Mouse (Mus musculus): ENCODE measurements at regions not wholly inside any gene's neighbourhood (a gene's known extent, or its start where the extent isn't known, plus 50 kb on each side); places are given as distances from the start of the nearest gene placed in this dataset.

DNA sequence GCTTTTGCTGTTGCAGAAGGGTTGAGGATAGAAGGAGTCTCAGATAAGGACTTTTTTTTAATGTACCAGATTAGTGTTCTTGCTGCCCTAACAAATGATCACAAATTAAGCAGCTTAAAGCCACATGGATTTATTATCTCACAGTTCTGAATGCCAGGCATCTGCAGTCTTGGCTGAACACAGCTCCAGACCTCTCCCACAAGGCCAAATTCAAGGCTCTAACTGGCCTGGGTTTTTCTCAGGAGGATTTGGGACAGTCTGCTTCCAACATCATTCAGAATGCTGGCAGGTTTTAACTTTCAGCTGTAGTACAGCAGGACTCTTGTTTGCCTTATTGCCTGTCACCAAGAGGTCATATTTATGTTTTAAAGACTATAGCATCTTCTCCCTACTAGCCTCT, 329.7 kb upstream of the Chrm2 start:
- no peak for DNase-seq (ENCODE audit: extremely low spot score in 1 of 2, low spot score in 2 of 2)
- Histone ChIP-seq H3K27ac (no peak overlapping the region), H3K4me3 (no peak overlapping the region)
- intact Hi-C loops (cut with DNase I), result no loop called here
- no peak for TF ChIP-seq CTCF (IDR thresholded peaks at IDR 0.05)

DNA sequence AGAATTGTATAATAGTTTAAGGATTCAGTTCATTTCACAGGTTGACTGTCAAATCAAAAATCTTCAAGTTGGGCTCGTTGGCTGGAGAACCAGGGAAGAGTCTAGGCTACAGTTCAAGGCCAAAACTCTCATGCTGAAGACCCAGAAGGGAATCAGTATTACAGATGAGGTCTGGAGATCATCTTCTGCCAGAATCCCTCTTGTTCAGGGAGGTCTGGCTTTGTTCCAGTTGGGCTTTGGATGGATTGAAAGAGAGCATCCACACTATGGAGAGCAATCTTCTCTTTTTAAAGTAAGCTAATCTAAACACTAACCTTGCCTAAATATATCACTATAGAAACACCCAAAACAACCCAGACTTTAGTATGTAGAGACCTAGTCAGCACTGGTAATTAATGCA, 327.5 kb upstream of the Chrm2 start:
- DNase-seq (ENCODE audit: extremely low spot score in 1 of 2, low spot score in 2 of 2), result no peak
- no peak for TF ChIP-seq CTCF (IDR thresholded peaks at IDR 0.05)
- intact Hi-C loops (cut with DNase I), result no loop called here
- Histone ChIP-seq H3K27ac (no peak overlapping the region), H3K4me3 (no peak overlapping the region)

GRCm38 (mm10) chr6:36064919-36065318, 323.0 kb upstream of the Chrm2 start:
- no peak for TF ChIP-seq CTCF (IDR thresholded peaks at IDR 0.05)
- no peak for DNase-seq (ENCODE audit: extremely low spot score in 1 of 2, low spot score in 2 of 2)
- intact Hi-C loops (cut with DNase I), result no loop called here
- Histone ChIP-seq H3K4me3 (no peak overlapping the region), H3K27ac (no peak overlapping the region)

GRCm38 (mm10) chr6:36068690-36069089, 319.2 kb upstream of the Chrm2 start:
- Histone ChIP-seq H3K4me3 (no peak overlapping the region), H3K27ac (no peak overlapping the region)
- intact Hi-C loops (cut with DNase I), result no loop called here
- TF ChIP-seq CTCF (IDR thresholded peaks at IDR 0.05), result no peak
- DNase-seq (ENCODE audit: extremely low spot score in 1 of 2, low spot score in 2 of 2), result no peak

GRCm38 (mm10) chr6:36079559-36079958, 308.3 kb upstream of the Chrm2 start:
- no peak overlapping the region for H3K27ac ChIP-seq
- DNase-seq (ENCODE audit: extremely low spot score in 1 of 2, low spot score in 2 of 2), result no peak
- no peak for TF ChIP-seq CTCF (IDR thresholded peaks at IDR 0.05)
- intact Hi-C loops (cut with DNase I), result no loop called here
- H3K4me3 ChIP-seq, result no peak overlapping the region

DNA sequence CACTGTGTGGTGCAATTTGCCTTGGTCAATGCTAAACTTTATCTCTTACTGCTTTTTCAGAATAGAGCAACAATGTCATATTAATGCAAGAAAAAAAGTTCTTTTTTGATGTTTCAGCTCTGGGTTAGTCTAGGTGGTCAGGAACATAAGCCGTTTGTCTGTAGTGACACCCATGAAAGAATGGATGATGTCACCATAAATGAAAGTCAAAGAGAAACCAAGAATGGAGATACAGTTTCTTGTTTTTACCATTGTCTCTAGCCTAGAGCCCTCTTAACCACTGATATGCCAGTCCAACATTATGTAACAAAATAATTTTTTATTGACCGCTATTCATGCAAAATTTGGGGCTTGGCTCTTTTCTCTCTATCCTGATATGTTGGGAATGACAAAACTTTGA, 294.3 kb upstream of the Chrm2 start:
- Histone ChIP-seq H3K27ac (no peak overlapping the region), H3K4me3 (no peak overlapping the region)
- no peak for TF ChIP-seq CTCF (IDR thresholded peaks at IDR 0.05)
- no peak for DNase-seq (ENCODE audit: extremely low spot score in 1 of 2, low spot score in 2 of 2)
- intact Hi-C loops (cut with DNase I), result no loop called here

GRCm38 (mm10) chr6:36094075-36094474, 293.8 kb upstream of the Chrm2 start:
- no peak overlapping the region for H3K4me3 ChIP-seq
- DNase-seq (ENCODE audit: extremely low spot score in 1 of 2, low spot score in 2 of 2), result no peak
- TF ChIP-seq CTCF (IDR thresholded peaks at IDR 0.05), result no peak
- intact Hi-C loops (cut with DNase I), result no loop called here
- H3K27ac ChIP-seq, result no peak overlapping the region

DNA sequence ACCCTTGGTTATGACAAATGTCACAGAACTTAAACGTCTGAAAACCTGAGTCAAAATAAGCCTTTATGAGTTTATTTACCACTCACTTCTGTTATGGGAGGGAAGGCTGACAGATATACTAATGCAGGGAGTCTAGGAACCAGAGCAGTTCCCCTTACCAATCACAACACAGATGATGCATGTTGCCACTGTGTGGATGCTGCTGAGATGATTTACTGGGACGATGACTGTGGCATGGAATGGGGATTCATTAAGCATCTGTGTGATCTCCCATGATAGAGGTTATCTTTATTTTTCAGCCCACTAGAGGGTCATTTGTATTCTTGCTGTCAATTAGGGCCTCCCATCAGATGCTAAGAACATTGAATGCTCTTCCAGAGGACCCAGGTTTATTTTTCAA, 290.5 kb upstream of the Chrm2 start:
- intact Hi-C loops (cut with DNase I), result no loop called here
- Histone ChIP-seq H3K27ac (no peak overlapping the region), H3K4me3 (no peak overlapping the region)
- no peak for DNase-seq (ENCODE audit: extremely low spot score in 1 of 2, low spot score in 2 of 2)
- TF ChIP-seq CTCF (IDR thresholded peaks at IDR 0.05), result no peak

DNA sequence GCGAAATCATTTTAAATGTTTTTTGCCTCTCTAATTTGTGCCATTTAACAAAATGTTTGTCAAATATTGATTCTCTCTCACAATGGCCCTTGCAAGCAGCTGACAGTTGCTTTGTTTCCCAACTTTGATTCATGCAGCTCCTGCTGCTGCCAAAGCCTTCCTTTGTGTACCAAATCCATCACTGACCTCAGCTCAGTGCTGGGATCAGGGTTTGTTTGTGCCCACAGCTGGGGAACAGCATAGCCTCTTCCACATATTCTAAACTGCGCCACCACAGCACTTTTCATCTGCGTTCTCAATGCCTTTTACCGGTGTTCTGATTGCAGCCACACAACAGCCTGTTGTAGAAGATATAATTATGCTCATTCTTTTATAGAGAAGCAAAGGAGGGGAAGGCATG, 289.7 kb upstream of the Chrm2 start:
- DNase-seq (ENCODE audit: extremely low spot score in 1 of 2, low spot score in 2 of 2), result no peak
- Histone ChIP-seq H3K4me3 (no peak overlapping the region), H3K27ac (no peak overlapping the region)
- intact Hi-C loops (cut with DNase I), result no loop called here
- TF ChIP-seq CTCF (IDR thresholded peaks at IDR 0.05), result no peak

GRCm38 (mm10) chr6:36108830-36109229, 279.1 kb upstream of the Chrm2 start:
- Histone ChIP-seq H3K27ac (no peak overlapping the region), H3K4me3 (no peak overlapping the region)
- DNase-seq (ENCODE audit: extremely low spot score in 1 of 2, low spot score in 2 of 2), result no peak
- TF ChIP-seq CTCF (IDR thresholded peaks at IDR 0.05), result no peak
- intact Hi-C loops (cut with DNase I), result no loop called here

- no peak for TF ChIP-seq CTCF (IDR thresholded peaks at IDR 0.05)
- DNase-seq (ENCODE audit: extremely low spot score in 1 of 2, low spot score in 2 of 2), result no peak
- H3K4me3 ChIP-seq, result no peak overlapping the region
- intact Hi-C loops (cut with DNase I), result no loop called here
- no peak overlapping the region for H3K27ac ChIP-seq
Measured at GRCm38 (mm10) chr6:36137223-36137622, 250.7 kb upstream of the Chrm2 start.

DNA sequence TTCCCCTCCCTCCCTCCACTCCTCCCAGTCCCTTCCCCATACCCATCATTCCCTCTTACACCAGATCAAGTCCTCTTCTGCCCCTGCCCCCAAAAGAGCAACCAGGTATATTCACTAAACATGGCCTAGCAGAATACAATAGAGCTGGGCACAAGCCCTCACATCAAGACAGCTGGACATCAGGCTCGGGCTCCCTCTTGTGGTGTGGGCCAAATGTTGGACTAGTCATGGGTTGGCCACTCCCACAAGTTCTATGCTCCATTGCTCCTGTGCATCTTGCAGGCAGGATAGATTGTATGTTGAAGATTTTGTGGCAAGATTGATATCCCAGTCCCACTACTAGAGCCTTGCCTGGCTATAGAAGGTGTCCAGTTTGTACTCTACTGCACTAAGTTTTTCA, 240.6 kb upstream of the Chrm2 start:
- no peak for TF ChIP-seq CTCF (IDR thresholded peaks at IDR 0.05)
- Histone ChIP-seq H3K27ac (no peak overlapping the region), H3K4me3 (no peak overlapping the region)
- no peak for DNase-seq (ENCODE audit: extremely low spot score in 1 of 2, low spot score in 2 of 2)
- intact Hi-C loops (cut with DNase I), result no loop called here

GRCm38 (mm10) chr6:36174514-36174913, 213.4 kb upstream of the Chrm2 start:
- TF ChIP-seq CTCF (IDR thresholded peaks at IDR 0.05), result no peak
- Histone ChIP-seq H3K27ac (no peak overlapping the region), H3K4me3 (no peak overlapping the region)
- intact Hi-C loops (cut with DNase I), result no loop called here
- no peak for DNase-seq (ENCODE audit: extremely low spot score in 1 of 2, low spot score in 2 of 2)

DNA sequence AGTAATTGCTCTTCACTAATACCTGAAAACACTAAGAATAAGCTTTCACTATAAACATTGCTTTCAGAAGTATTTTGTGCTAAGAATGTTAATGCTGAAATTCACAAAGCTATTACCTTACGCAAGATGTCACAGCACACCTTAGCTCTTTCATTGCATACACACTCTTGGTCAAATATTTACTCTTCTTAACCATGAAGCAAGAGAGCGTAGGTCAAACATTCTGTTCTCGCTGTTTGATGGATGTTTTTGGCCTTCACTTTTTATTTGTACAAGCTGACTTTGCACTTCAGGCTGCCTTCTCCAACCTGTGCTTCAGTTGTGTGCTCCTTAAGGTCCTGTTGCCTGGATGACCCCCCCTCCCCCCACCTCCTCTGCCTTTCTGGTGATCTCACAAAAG, 212.8 kb upstream of the Chrm2 start:
- intact Hi-C loops (cut with DNase I), result no loop called here
- Histone ChIP-seq H3K4me3 (no peak overlapping the region), H3K27ac (no peak overlapping the region)
- no peak for TF ChIP-seq CTCF (IDR thresholded peaks at IDR 0.05)
- DNase-seq (ENCODE audit: extremely low spot score in 1 of 2, low spot score in 2 of 2), result no peak
